Mouse (Mus musculus) liver, adult (tissue): Measurements from ENCODE around the gene Ccdc30.

Experiments
- GATA4 ChIP-seq: IDR thresholded peaks from 2 replicates; pipeline ENCODE4 v1.6.1; 2014; ENCODE audit warnings: mild to moderate bottlenecking, low read length; ENCODE audit not compliant: insufficient replicate concordance

Gene Ccdc30

DNA sequence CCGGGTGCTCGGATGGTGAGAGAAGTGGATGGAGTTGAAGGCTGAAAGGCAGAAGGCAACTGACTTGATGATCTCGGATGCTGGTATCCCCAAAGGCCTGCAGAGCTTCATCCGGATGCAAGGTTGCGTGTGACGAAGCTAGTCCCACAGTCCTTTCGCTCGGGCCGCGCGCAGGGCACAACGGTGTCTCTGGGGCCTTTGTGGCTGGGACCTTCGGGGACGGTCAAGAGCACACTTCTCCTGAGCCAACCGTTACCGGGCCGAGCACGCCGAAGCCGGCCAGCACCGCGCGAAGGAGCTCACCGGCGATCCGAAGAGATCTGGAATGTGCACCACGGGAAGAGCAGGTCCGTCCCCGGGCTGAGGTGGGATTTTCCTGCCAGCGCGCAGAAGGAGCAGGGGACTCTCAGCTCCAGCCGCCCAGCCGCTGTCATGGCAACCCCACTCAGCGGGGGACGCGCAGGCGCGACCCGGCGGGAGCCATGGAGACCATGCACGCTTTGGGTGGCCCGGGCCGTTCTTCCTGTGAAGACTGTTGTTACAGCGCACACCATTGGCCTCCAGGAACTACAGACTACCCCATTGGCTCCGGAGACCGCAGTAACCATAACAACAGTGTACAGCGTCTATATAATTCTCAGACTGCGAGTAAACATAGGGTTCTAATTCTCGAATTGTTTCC lies at the start of gene Ccdc30:
TSS of gene Ccdc30 (minus strand) at position 450 of the 682 bp plus-strand sequence.
- no peak for TF ChIP-seq GATA4

DNA sequence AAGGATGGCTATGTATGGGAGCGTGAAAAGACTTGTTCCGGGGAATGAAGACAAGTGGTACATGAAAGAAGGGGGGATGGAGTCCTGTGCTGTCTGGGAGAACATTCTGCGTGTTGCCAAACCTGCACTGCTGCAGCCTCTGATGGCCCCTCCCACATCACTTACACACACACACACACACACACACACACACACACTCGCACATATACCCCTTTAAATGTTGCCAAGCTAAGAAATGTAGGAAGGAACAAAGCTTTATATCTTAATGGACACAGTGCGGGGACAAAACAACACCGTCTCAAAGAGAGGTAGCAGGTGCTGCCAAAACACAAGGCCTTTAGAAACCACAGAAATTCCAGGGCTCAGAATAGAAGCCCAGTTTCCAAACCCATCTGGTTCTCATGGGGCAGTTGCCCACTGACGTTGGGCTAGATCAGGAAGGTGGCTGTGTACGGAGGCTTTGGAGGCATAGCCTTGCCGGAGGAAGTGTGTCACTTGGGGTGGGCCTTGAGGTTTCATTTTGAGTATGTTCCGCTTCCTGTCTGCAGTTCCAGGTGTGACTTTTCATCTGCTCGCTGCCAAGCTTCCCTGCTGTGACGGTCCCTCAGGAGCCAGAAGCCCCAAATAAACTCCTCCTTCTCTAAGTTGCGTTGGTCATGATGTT lies 48.6 kb upstream of the Ccdc30 start:
- TF ChIP-seq GATA4, result no peak

DNA sequence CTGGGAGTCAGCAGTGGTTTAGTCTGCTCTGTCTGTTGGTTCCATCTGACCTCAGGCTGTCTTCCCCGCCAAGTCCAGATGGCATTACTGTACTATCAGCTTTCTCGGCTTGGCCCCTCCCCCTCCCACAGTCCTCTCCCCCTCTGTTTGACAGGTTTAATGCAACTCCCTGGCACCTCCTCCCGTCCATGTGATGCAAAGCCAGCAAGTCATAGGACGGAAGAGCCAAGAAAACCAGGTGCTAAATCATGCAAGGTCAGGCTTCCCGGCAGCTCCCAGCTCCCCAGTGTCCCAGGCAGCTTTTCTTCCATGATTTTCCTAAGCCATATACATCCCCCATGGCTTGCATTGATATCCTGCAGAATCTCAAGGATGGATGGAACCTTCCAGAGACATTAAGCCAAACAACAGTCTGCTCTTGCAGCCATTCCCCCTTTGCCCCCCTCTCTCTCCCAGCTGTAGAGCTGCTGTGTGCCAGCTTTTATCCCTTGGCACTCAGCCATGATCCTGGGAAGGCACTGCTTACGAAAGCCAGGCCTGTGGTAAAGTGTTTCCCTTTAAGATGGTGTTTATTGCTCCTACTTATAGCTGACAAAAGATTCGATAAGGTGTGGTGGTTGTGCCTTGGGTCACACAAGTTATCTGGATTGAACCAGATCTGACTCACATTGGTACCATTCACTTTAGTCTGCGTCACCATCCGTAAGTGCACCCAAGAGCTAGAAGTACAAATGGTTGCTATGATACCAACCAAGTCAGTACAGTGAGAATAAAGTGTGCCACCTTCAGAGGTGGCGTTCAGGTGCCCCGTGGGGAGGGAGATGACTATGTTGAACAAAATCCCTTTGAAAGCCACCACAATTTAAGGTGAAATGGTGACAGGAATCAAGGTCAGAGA lies 47.8 kb upstream of the Ccdc30 start:
- no peak for TF ChIP-seq GATA4

DNA sequence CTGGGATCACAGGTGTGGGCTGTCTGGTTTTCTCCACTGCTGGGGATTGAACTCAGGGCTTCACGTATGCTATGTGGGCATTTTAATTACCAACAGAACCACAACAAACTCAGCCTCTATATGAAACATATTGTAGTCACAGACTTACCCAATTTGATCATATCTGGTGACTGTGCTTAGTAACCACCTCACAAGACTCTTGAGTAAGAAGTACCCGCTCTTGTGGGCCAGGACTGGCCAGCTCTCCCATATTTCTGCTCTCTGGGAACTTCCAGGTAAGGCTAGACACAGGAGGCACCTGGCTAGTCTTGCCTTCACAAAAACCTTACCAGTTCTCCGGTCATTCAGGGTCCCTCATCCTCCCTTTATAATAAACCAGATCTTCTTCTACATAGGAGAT lies 47.1 kb upstream of the Ccdc30 start:
- TF ChIP-seq GATA4, result no peak

DNA sequence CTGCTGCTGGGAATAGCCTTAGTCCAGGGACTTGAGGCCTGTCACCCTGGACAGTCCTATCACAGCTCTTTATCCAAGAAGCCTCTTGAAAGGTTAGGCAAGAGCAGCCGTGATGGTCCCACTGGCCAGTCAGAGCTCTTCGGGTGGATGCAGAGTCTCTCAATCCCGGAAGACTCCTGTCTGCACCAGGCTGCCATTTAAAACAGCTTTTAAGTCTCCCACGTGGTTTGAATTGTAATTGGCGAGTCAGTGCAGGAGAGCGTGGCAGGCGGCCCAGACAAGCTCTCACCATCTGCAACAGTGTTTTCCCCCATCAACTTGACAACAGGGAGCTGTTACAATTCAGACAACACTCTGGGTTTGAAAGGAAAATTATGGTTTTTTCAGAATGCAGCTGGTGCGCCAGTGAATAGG lies 45.4 kb upstream of the Ccdc30 start:
- TF ChIP-seq GATA4, result no peak

DNA sequence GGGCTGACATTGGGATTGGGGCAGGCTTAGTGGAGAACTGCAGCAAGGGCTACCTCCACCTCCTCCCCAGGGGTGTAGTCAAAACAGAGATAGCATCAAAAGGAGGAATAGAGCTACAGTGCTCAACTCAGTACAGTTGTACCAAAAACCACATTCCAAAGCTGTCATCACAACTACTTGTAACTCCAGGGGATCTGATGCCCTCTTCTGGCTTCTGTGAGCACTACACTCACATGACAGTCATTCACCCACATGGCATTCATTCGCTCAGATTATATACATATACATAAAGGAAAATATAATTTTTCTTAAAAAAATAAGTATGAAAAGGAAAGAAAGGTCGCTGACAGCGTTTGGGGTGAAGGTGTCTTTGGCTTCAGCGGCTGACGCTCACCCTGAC lies 45.0 kb upstream of the Ccdc30 start:
- no peak for TF ChIP-seq GATA4

DNA sequence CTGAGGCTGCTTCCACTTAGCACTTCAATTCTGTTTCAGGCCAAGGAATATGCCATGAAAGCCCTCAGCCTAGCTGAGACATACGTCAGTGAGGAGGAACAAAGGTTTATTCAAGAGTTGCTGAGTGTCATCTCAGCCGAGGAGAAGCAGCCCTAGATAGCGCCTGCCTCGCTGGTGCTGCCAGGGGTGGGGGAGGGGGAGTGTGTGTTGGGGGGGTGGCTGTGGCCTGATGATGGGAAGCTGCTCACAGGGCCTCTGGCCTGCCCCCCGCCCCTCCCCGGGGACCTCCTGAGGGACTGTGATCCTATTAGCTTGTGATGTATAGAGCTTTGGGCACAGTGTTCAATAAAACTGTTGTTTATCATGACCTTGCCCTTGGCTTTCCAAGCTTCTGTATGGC lies 38.2 kb upstream of the Ccdc30 start:
- TF ChIP-seq GATA4, result no peak

DNA sequence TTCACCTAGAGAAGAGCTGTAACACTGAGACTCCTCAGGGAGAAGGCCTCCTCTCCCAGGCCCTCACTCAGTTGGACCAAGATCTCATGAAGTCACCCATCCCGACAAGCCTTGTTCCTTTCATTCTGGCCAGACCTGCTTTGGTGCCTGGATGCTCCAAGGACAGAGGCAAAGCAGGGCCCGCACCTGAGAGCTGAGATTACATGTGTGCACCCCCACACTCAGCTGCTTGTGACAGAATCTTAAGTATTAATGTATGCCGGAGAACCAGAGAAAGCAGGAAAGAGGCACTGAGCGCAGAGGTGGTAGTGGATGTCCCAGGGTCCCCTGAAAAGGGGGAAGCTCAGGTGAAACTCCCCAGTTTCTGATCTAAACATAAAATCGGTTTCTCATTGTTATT lies 37.8 kb upstream of the Ccdc30 start:
- TF ChIP-seq GATA4, result no peak

DNA sequence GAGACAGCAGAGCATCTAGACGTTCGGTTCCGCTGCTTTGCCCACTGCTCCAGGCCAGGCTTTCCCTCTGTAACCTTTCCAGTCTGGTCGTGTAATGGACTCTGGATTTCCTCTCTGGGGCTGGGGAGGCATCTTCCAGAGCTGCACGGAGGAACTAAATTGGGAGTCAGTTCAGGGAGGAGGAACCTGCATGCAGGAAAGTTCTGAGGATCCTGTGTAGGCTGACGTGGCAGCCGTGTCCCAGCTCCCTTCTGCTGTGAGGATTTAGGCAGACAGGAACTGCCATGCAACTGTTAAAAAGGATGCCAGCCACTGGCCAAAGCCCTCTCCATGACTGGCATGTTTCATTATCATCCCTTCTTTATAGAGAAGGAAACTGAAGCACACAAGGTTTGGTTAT lies 35.1 kb upstream of the Ccdc30 start:
- TF ChIP-seq GATA4, result no peak

DNA sequence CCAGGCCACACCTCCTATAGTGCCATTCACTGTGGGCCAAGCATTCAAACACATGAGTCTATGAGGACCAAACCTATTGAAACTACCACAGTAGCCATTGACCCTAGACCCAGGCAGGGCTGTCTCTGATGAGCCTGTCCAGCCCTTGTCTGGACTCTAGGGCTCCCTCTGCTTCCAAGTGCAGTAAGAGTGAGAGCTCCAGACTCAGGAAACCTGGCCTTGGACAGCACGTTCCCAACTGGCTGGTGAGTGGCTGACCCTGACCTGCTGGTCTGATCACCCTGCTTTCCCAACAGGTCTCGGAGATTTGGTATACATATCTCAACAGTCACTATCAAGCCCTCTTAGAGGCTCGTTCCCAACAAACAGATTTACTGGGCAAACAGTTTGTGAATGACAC lies 32.5 kb upstream of the Ccdc30 start:
- TF ChIP-seq GATA4, result no peak

DNA sequence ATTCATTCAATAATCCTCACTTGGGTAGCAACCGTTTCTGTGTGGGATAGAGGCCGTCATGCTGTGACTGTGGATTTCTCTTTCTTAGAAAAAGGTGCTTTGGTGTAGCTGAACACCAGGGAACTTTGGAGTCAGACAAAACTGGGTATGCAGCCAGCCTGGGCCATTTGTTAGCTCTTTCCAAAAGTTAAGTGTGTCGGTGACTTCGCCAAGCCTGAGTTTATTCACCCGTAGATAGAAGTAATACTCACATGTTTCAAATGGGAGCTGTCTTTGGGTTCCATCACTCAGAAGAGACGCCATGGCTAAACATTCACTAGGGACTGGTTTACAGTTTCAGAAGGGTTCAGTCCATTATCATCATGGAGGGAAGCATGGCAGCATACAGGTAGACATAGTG lies 31.9 kb upstream of the Ccdc30 start:
- no peak for TF ChIP-seq GATA4

DNA sequence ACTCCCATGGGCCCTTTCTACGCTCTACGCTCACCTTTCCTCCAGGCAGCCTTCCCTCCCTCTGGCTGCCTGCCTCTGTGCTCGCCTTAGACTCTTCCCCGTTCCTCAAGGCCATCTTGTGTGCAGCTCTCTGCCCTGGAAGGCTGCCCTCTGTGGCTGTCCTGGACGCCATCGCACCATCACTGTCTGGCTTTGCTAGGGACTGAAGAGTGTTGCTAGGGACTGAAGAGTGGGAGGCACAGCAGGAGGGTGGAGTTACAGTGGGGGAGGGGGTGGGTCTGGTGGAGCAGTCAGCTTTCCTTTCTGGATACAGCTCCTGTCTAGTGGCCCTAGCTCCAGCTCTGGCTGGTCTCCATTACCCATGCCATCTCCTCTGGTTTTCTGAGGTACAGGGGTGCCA lies 27.2 kb upstream of the Ccdc30 start:
- TF ChIP-seq GATA4, result no peak

DNA sequence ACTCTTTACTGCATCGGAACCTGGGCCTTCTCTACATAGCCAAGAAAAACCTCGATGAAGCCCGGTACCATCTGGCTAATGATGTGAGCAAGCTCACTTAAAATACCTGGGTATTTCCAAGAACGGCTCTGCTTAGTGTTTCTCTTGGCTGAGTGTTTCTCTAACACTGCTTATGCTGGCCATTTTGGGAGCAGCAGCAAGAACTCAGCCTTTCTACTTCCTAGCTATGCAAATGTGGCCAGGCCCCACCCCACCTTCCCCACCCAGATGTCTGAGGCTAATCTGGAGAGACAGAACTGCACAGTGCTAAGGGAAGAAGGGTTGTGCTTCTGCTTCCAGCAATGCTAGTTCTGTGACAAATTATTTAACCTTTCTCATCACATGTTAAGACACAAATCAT lies 26.5 kb upstream of the Ccdc30 start:
- TF ChIP-seq GATA4, result no peak

DNA sequence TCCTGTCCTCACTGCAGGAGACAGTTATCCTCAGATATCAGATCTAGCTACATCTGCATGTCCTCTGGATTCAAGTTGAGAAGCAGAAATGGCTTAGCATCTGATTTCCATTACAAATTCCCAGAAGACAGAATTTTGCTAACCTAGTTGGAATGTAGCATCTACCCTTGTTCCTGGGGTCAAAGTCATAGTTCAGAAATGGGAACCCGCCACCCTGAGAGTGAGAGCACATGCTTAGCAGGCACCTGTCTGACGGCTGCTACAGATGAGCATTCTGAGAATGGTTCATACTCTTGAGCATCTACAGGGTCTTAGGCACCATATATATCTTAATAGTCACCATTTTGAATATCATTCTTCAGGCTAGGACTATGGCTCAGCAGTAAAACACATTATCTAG lies 22.6 kb upstream of the Ccdc30 start:
- TF ChIP-seq GATA4, result no peak

DNA sequence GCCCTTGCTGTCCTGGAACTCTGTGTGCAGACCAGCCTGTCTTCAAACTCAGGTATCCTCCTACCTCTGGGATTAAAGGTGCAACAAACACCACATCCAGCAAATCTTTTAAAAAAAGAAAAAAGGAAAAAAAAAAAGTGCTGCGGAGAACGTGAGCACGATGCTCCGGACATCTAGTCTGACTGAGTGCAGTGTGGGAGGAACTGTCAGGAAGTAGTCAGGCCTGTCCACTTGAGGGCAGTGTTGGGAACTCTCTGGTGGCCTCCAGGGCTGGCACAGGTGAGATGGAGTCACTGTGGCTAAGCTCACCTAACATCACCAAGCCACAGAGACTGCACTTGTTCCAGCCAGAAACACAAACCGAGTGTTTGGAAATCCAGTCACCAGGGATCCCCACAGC lies 15.4 kb upstream of the Ccdc30 start:
- no peak for TF ChIP-seq GATA4

DNA sequence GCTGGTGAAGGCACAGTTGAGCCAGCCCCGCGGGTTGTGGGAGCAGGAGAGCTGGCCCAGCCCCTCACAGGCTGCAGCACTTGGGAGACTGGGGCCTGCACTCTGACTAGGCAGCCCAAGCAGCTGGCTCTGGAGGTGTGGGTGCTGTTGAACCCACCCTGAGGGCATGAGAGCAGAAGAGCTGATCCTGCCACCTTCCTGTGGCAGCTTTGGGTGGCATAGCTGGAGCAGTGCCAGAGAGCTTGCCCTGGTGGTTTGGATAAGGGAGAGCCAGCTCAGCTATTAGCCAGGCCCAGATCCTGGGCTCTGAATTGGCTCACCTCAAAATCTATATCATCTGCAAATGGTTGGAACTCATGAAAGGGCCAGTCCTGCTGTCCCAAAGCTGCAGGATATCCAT lies 12.4 kb upstream of the Ccdc30 start:
- TF ChIP-seq GATA4, result no peak

DNA sequence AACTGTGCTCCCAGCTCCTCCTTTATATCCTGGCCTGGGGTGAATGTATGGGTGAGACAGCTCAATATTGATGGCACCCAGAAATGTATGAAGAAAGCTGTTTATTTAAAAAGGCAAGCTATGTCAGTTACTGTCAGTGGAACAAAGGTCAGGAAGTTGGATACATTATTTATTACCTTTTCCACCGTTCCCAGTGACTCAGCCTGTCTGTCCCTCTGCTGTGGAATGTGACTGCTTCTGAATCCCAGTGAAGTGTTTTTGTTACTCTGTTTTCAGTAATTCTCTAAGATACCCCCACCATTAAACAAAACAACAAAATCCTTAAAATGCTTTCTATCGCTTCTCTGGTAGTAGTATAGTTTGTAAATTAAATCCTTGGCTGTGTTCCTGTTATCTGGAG lies 10.3 kb upstream of the Ccdc30 start:
- no peak for TF ChIP-seq GATA4

DNA sequence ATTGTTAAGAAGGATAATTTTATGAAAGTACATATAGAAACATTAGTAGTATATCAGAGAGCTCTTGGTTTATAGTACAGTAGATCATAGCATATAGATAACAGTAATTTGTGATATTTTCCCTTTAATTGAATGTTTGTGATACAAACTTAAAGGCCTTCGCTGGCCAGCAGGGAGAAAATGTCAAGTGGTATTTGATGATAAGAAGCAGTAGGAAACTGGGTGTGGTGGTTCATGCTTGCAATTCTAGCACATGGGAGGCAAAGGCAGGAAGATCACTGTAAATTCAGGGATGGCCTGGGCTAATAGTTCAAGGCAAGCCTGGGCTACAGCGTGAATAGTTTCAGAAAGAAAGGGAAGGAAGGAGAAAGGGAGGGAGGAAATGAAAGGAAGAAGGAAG lies 9.8 kb upstream of the Ccdc30 start:
- no peak for TF ChIP-seq GATA4
